Mouse (Mus musculus) stomach, postnatal 0 days (tissue): Measurements from ENCODE around the gene Thsd4.

Source experiments
- CTCF ChIP-seq: IDR thresholded peaks from 2 replicates; pipeline ENCODE4 v1.5.1; 2016; ENCODE audit warnings: antibody characterized with exemption, low read depth, mild to moderate bottlenecking, moderate library complexity
- EP300 ChIP-seq: optimal IDR thresholded peaks from 2 replicates; pipeline ENCODE3; 2016; ENCODE audit warnings: antibody characterized with exemption

GRCm38 (mm10) chr9:60213111-60213510, 308.7 kb downstream of the Thsd4 start:
- TF ChIP-seq CTCF (no peak), EP300 (no peak)
